Mouse (Mus musculus): Measurements from ENCODE around the gene Pik3r2. TPM values are rescaled to one million over a fixed set of nuclear protein-coding genes. Genes with fewer than 3 reads are reported as not detected.
A peak's percentile ranks its signal among the peaks of the same experiment; 100 is the strongest.

Gene Pik3r2
- polyA plus RNA-seq, 1 experiment from 2014 or later, result 84.5 TPM

GRCm38 (mm10) chr8:70760775-70761406, 15.6 kb downstream of the Pik3r2 start, which contains the start of gene Mpv17l2:
Gene Mpv17l2, minus strand, starts transcription at chr8:70760946.
- WGBS, result under 1% methylated on average over 54 of the region's 55 CpGs
- peak; percentile 96 for ATAC-seq (ENCODE audit: low FRiP score)
- Histone ChIP-seq H3K4me1 (peaks cover 45% of the 10 kb centered on the region), H3K36me3 (peaks cover 27% of the 10 kb centered on the region), H3K27ac (peak within 1 kb of the TSS; percentile 82), H3K9me3 (replicated peaks) (no peaks in the 10 kb centered on the region), H3K9ac (peak within 1 kb of the TSS; percentile 77), H3K4me2 (replicated peaks) (peak within 1 kb of the TSS; percentile 96), H3K4me3 (peak within 1 kb of the TSS; percentile 63), H3K27me3 (0 out of 2 replicates have a peak, but pooled peaks cover 8% of the 10 kb centered on the region)

- Histone ChIP-seq H3K4me1 (peaks cover 45% of the 10 kb centered on the region), H3K27me3 (0 out of 2 replicates have a peak, but pooled peaks cover 5% of the 10 kb centered on the region), H3K27ac (peak overlapping the region; percentile 82), H3K9ac (peak overlapping the region; percentile 77), H3K4me3 (peak overlapping the region; percentile 63), H3K4me2 (replicated peaks) (peak overlapping the region; percentile 96), H3K9me3 (replicated peaks) (no peaks in the 10 kb centered on the region), H3K36me3 (peaks cover 27% of the 10 kb centered on the region)
- ATAC-seq (ENCODE audit: low FRiP score), result peak; percentile 24
- 2% methylated on average over 21 of the region's 22 CpGs for WGBS
These were observed 16.2 kb downstream of the Pik3r2 start for GRCm38 (mm10) chr8:70760350-70760749.

GRCm38 (mm10) chr8:70758616-70759561, 17.6 kb downstream of the Pik3r2 start:
- 0 out of 2 replicates have a peak overlapping the region, but pooled peaks have one; percentile 18 for H3K9ac ChIP-seq
- peaks cover 27% of the 10 kb centered on the region for H3K36me3 ChIP-seq
- WGBS, result 71% methylated on average over 19 of the region's 19 CpGs
- no peaks in the 10 kb centered on the region for H3K27me3 ChIP-seq
- no peaks in the 10 kb centered on the region for H3K9me3 ChIP-seq (replicated peaks)
- no peak for ATAC-seq (ENCODE audit: low FRiP score)
- H3K4me2 ChIP-seq (replicated peaks), result no peak overlapping the region
- peaks cover 51% of the 10 kb centered on the region for H3K4me1 ChIP-seq
- no peak overlapping the region for H3K4me3 ChIP-seq
- peak overlapping the region; percentile 23; the same call in 1 of the 2 replicates for H3K27ac ChIP-seq

GRCm38 (mm10) chr8:70758308-70758615, 18.3 kb downstream of the Pik3r2 start:
- no peak overlapping the region for H3K4me3 ChIP-seq
- H3K27me3 ChIP-seq, result no peaks in the 10 kb centered on the region
- H3K9me3 ChIP-seq (replicated peaks), result no peaks in the 10 kb centered on the region
- 75% methylated on average over 7 of the region's 7 CpGs for WGBS
- peak overlapping the region; percentile 24; the same call in 1 of the 2 replicates for H3K27ac ChIP-seq
- peaks cover 24% of the 10 kb centered on the region for H3K36me3 ChIP-seq
- no peak overlapping the region for H3K4me2 ChIP-seq (replicated peaks)
- no peak overlapping the region for H3K9ac ChIP-seq
- no peak for ATAC-seq (ENCODE audit: low FRiP score)
- peaks cover 51% of the 10 kb centered on the region for H3K4me1 ChIP-seq

GRCm38 (mm10) chr8:70757523-70758307, 18.8 kb downstream of the Pik3r2 start:
- H3K27ac ChIP-seq, result peak overlapping the region; percentile 24; the same call in 1 of the 2 replicates
- 0 out of 2 replicates have a peak overlapping the region, but pooled peaks have one; percentile 38 for H3K9ac ChIP-seq
- no peak overlapping the region for H3K4me3 ChIP-seq
- ATAC-seq (ENCODE audit: low FRiP score), result no peak
- H3K9me3 ChIP-seq (replicated peaks), result no peaks in the 10 kb centered on the region
- peaks cover 55% of the 10 kb centered on the region for H3K4me1 ChIP-seq
- 64% methylated on average over 22 of the region's 22 CpGs for WGBS
- H3K4me2 ChIP-seq (replicated peaks), result no peak overlapping the region
- H3K36me3 ChIP-seq, result peaks cover 24% of the 10 kb centered on the region
- H3K27me3 ChIP-seq, result no peaks in the 10 kb centered on the region

- Histone ChIP-seq H3K4me3 (no peak overlapping the region), H3K36me3 (peaks cover 24% of the 10 kb centered on the region), H3K27ac (no peak overlapping the region), H3K27me3 (no peaks in the 10 kb centered on the region), H3K4me2 (replicated peaks) (no peak overlapping the region), H3K4me1 (peaks cover 54% of the 10 kb centered on the region), H3K9ac (0 out of 2 replicates have a peak overlapping the region, but pooled peaks have one; percentile 84), H3K9me3 (replicated peaks) (no peaks in the 10 kb centered on the region)
- 89% methylated on average over 6 of the region's 6 CpGs for WGBS
- ATAC-seq (ENCODE audit: low FRiP score), result no peak
These were observed 20.0 kb downstream of the Pik3r2 start for GRCm38 (mm10) chr8:70756476-70757040.

GRCm38 (mm10) chr8:70755661-70756475, 20.6 kb downstream of the Pik3r2 start:
- H3K9ac ChIP-seq, result peak overlapping the region; percentile 84
- H3K4me3 ChIP-seq, result peak overlapping the region; percentile 70
- H3K9me3 ChIP-seq (replicated peaks), result no peaks in the 10 kb centered on the region
- no peak overlapping the region for H3K27ac ChIP-seq
- peaks cover 24% of the 10 kb centered on the region for H3K36me3 ChIP-seq
- H3K4me2 ChIP-seq (replicated peaks), result peak overlapping the region; percentile 92
- no peaks in the 10 kb centered on the region for H3K27me3 ChIP-seq
- peaks cover 50% of the 10 kb centered on the region for H3K4me1 ChIP-seq
- no peak for ATAC-seq (ENCODE audit: low FRiP score)
- WGBS, result 83% methylated on average over 24 of the region's 24 CpGs

- peak overlapping the region; percentile 70 for H3K4me3 ChIP-seq
- ATAC-seq (ENCODE audit: low FRiP score), result peak; percentile 64
- WGBS, result 17% methylated on average over 50 of the region's 50 CpGs
- no peaks in the 10 kb centered on the region for H3K27me3 ChIP-seq
- peak overlapping the region; percentile 89 for H3K27ac ChIP-seq
- H3K36me3 ChIP-seq, result peaks cover 24% of the 10 kb centered on the region
- H3K4me1 ChIP-seq, result peaks cover 46% of the 10 kb centered on the region
- H3K4me2 ChIP-seq (replicated peaks), result peak overlapping the region; percentile 92
- H3K9ac ChIP-seq, result peak overlapping the region; percentile 84
- H3K9me3 ChIP-seq (replicated peaks), result no peaks in the 10 kb centered on the region
These were observed 21.4 kb downstream of the Pik3r2 start for GRCm38 (mm10) chr8:70754871-70755660.

GRCm38 (mm10) chr8:70754043-70754870, 22.3 kb downstream of the Pik3r2 start, which contains the start of gene Rab3a:
Gene Rab3a, plus strand, starts transcription at chr8:70754679.
- peaks cover 38% of the 10 kb centered on the region for H3K4me1 ChIP-seq
- H3K9ac ChIP-seq, result peak within 1 kb of the TSS; percentile 84
- H3K4me3 ChIP-seq, result peak within 1 kb of the TSS; percentile 70
- peaks cover 24% of the 10 kb centered on the region for H3K36me3 ChIP-seq
- peak; percentile 96 for ATAC-seq (ENCODE audit: low FRiP score)
- no peaks in the 10 kb centered on the region; the same call in 1 of the 2 replicates for H3K27me3 ChIP-seq
- H3K9me3 ChIP-seq (replicated peaks), result no peaks in the 10 kb centered on the region
- peak within 1 kb of the TSS; percentile 92 for H3K4me2 ChIP-seq (replicated peaks)
- 9% methylated on average over 36 of the region's 37 CpGs for WGBS
- peak within 1 kb of the TSS; percentile 89 for H3K27ac ChIP-seq
